Mouse (Mus musculus): ENCODE data around the gene Slit3.

Slit3 gene

GRCm38 (mm10) chr11:35125108-35125490 lies 4.1 kb downstream of the Slit3 start:
- no peak for DNase-seq

- no peak for DNase-seq
Measured at GRCm38 (mm10) chr11:35131740-35132139, 10.7 kb downstream of the Slit3 start.

GRCm38 (mm10) chr11:35136625-35137024 lies 15.6 kb downstream of the Slit3 start:
- DNase-seq = no peak

- DNase-seq = no peak
Measured at GRCm38 (mm10) chr11:35140092-35140491, 19.1 kb downstream of the Slit3 start.

GRCm38 (mm10) chr11:35142202-35142601 lies 21.2 kb downstream of the Slit3 start:
- DNase-seq = no peak

- peak; percentile 33 for DNase-seq
Measured at GRCm38 (mm10) chr11:35142698-35143360, 21.8 kb downstream of the Slit3 start.

- DNase-seq = no peak
Measured at GRCm38 (mm10) chr11:35147818-35148445, 26.9 kb downstream of the Slit3 start.

GRCm38 (mm10) chr11:35151539-35151951 lies 30.5 kb downstream of the Slit3 start:
- DNase-seq = no peak

GRCm38 (mm10) chr11:35152875-35153274 lies 31.9 kb downstream of the Slit3 start:
- DNase-seq = no peak

GRCm38 (mm10) chr11:35154449-35154848 lies 33.4 kb downstream of the Slit3 start:
- DNase-seq = no peak

- peak; percentile 38 for DNase-seq
Measured at GRCm38 (mm10) chr11:35155281-35155680, 34.3 kb downstream of the Slit3 start.

GRCm38 (mm10) chr11:35156676-35157075 lies 35.7 kb downstream of the Slit3 start:
- no peak for DNase-seq

- DNase-seq = peak; percentile 28
Measured at GRCm38 (mm10) chr11:35160682-35161211, 39.7 kb downstream of the Slit3 start.

GRCm38 (mm10) chr11:35163396-35163795 lies 42.4 kb downstream of the Slit3 start:
- no peak for DNase-seq

- no peak for DNase-seq
Measured at GRCm38 (mm10) chr11:35167176-35167575, 46.2 kb downstream of the Slit3 start.

GRCm38 (mm10) chr11:35171505-35171904 lies 50.5 kb downstream of the Slit3 start:
- DNase-seq = no peak

- DNase-seq = no peak
Measured at GRCm38 (mm10) chr11:35177564-35177963, 56.5 kb downstream of the Slit3 start.

GRCm38 (mm10) chr11:35178144-35178817 lies 57.3 kb downstream of the Slit3 start:
- DNase-seq = no peak

GRCm38 (mm10) chr11:35179305-35179704 lies 58.3 kb downstream of the Slit3 start:
- no peak for DNase-seq

- no peak for DNase-seq
Measured at GRCm38 (mm10) chr11:35182887-35183286, 61.9 kb downstream of the Slit3 start.

GRCm38 (mm10) chr11:35194826-35195225 lies 73.8 kb downstream of the Slit3 start:
- DNase-seq = no peak

GRCm38 (mm10) chr11:35196777-35197176 lies 75.8 kb downstream of the Slit3 start:
- DNase-seq = no peak

- DNase-seq = no peak
Measured at GRCm38 (mm10) chr11:35198537-35199088, 77.6 kb downstream of the Slit3 start.

GRCm38 (mm10) chr11:35202332-35202731 lies 81.3 kb downstream of the Slit3 start:
- DNase-seq = no peak

Measured in cerebellum, adult 11 months (tissue).